Mouse (Mus musculus) embryonic fibroblast, embryonic 13.5 days (primary cell): ENCODE measurements around the gene St3gal6.
"Not testable (repeated sequence)": the region's sequence is repeated elsewhere in the genome, so short reads cannot be mapped to it uniquely, and the experiment has no call there.

ENCODE experiments used
- CTCF ChIP-seq: IDR thresholded peaks from 2 replicates; pipeline ENCODE4 v1.5.1; 2011; ENCODE audit warnings: mild to moderate bottlenecking, control low read depth, low read length, moderate library complexity, borderline replicate concordance; ENCODE audit not compliant: insufficient read depth
- POLR2A ChIP-seq: IDR thresholded peaks from 2 replicates; pipeline ENCODE4 v1.6.1; 2011; ENCODE audit warnings: low read depth, mild to moderate bottlenecking, control low read depth, low read length, moderate library complexity

GRCm38 (mm10) chr16:58459966-58460365, 64.1 kb downstream of the St3gal6 start:
- not testable (repeated sequence) for TF ChIP-seq POLR2A, CTCF
